Comparison of ENCODE assay signal across 15 mouse cellular contexts in genomic region chr15:97890017-97890416, GRCm38 (mm10). TPM values are rescaled to one million over a fixed set of nuclear protein-coding genes. Genes with fewer than 3 reads are reported as not detected.
DNase-seq lines count a peak whose midpoint lies in the region; ATAC-seq and TF ChIP-seq lines count a peak whose summit lies in the region.
"Had no signal": no experiment of that assay in that cellular context is flagged by ENCODE, and none has a peak within 500 bp of the region (broad histone marks: within the 10 kb centered on the region; RNA-seq: fewer than 3 reads in every experiment).

No protein-coding gene starts in this region.

- no peak overlapping the region for H3K4me3 ChIP-seq in heart, embryonic 12.5 days
- no peak overlapping the region for H3K4me3 ChIP-seq in midbrain, postnatal 0 days (ENCODE audit: low read depth, low read length)
- no peak overlapping the region for H3K4me3 ChIP-seq in midbrain, embryonic 11.5 days (ENCODE audit: low read depth, low read length)
- no peak overlapping the region for H3K4me3 ChIP-seq in forebrain, embryonic 16.5 days (replicated peaks; ENCODE audit: low read length)
- H3K4me3 ChIP-seq in hindbrain, embryonic 14.5 days (replicated peaks; ENCODE audit: low read length): no peak overlapping the region
- H3K4me3 ChIP-seq: forebrain, embryonic 12.5 days; left cerebral cortex, adult 2 months; liver, embryonic 13.5 days; myocyte had no signal

- H3K9me3 ChIP-seq in heart, embryonic 12.5 days (replicated peaks): no peaks in the 10 kb centered on the region
- H3K9me3 ChIP-seq in midbrain, postnatal 0 days (ENCODE audit: low read length): no peaks in the 10 kb centered on the region
- H3K9me3 ChIP-seq in midbrain, embryonic 11.5 days (ENCODE audit: control insufficient read depth, low read length): no peaks in the 10 kb centered on the region
- no peaks in the 10 kb centered on the region for H3K9me3 ChIP-seq in forebrain, embryonic 16.5 days (ENCODE audit: control insufficient read depth, low read length)
- no peaks in the 10 kb centered on the region for H3K9me3 ChIP-seq in hindbrain, embryonic 14.5 days (ENCODE audit: control insufficient read depth, low read length)
- H3K9me3 ChIP-seq: forebrain, embryonic 12.5 days; liver, embryonic 13.5 days had no signal

- H3K4me1 ChIP-seq in heart, embryonic 12.5 days (replicated peaks): 0 out of 2 replicates have a peak, but pooled peaks cover 4% of the 10 kb centered on the region
- no peaks in the 10 kb centered on the region for H3K4me1 ChIP-seq in midbrain, postnatal 0 days (ENCODE audit: insufficient read depth, low read length)
- H3K4me1 ChIP-seq in midbrain, embryonic 11.5 days (ENCODE audit: control insufficient read depth, insufficient read depth, low read length): 0 out of 2 replicates have a peak, but pooled peaks cover 4% of the 10 kb centered on the region
- no peaks in the 10 kb centered on the region for H3K4me1 ChIP-seq in forebrain, embryonic 16.5 days (replicated peaks; ENCODE audit: control insufficient read depth, insufficient read depth, low read length)
- no peaks in the 10 kb centered on the region for H3K4me1 ChIP-seq in hindbrain, embryonic 14.5 days (replicated peaks; ENCODE audit: control insufficient read depth, insufficient read depth, low read length)

- no peak for TF ChIP-seq CTCF in midbrain, postnatal 0 days (IDR thresholded peaks at IDR 0.05)

- H3K4me2 ChIP-seq in heart, embryonic 12.5 days: no peak overlapping the region
- no peak overlapping the region for H3K4me2 ChIP-seq in midbrain, postnatal 0 days (ENCODE audit: low read depth, low read length, poor library complexity, severe bottlenecking)
- H3K4me2 ChIP-seq in midbrain, embryonic 11.5 days: no peak overlapping the region
- H3K4me2 ChIP-seq in forebrain, embryonic 16.5 days (ENCODE audit: low read length): no peak overlapping the region
- no peak overlapping the region for H3K4me2 ChIP-seq in hindbrain, embryonic 14.5 days (replicated peaks)
- H3K4me2 ChIP-seq: forebrain, embryonic 12.5 days; liver, embryonic 13.5 days had no signal

- WGBS in heart, embryonic 12.5 days: 62% methylated on average over 11 of the region's 11 CpGs
- 47% methylated on average over 11 of the region's 11 CpGs for WGBS in midbrain, postnatal 0 days
- 57% methylated on average over 11 of the region's 11 CpGs for WGBS in midbrain, embryonic 11.5 days
- 47% methylated on average over 11 of the region's 11 CpGs for WGBS in forebrain, embryonic 16.5 days
- WGBS in hindbrain, embryonic 14.5 days: 64% methylated on average over 11 of the region's 11 CpGs

- ATAC-seq in heart, embryonic 12.5 days (ENCODE audit: insufficient number of reproducible peaks, low FRiP score): no peak
- ATAC-seq in midbrain, postnatal 0 days (ENCODE audit: low FRiP score): no peak
- no peak for ATAC-seq in midbrain, embryonic 11.5 days (ENCODE audit: low FRiP score)
- no peak for ATAC-seq in forebrain, embryonic 16.5 days
- no peak for ATAC-seq in hindbrain, embryonic 14.5 days (ENCODE audit: low FRiP score)

- H3K27ac ChIP-seq in heart, embryonic 12.5 days (ENCODE audit: poor library complexity, severe bottlenecking): no peak overlapping the region
- H3K27ac ChIP-seq in midbrain, postnatal 0 days (ENCODE audit: low read depth, low read length): no peak overlapping the region
- H3K27ac ChIP-seq in midbrain, embryonic 11.5 days (ENCODE audit: low read depth, low read length): no peak overlapping the region
- H3K27ac ChIP-seq in forebrain, embryonic 16.5 days (ENCODE audit: low read length): no peak overlapping the region
- no peak overlapping the region for H3K27ac ChIP-seq in hindbrain, embryonic 14.5 days
- H3K27ac ChIP-seq: forebrain, embryonic 12.5 days; kidney, postnatal 0 days; left cerebral cortex, adult 2 months; liver, embryonic 13.5 days; macrophage had no signal

- no peaks in the 10 kb centered on the region for H3K36me3 ChIP-seq in heart, embryonic 12.5 days
- H3K36me3 ChIP-seq in midbrain, postnatal 0 days (ENCODE audit: insufficient read depth, low read length): no peaks in the 10 kb centered on the region
- H3K36me3 ChIP-seq in midbrain, embryonic 11.5 days (ENCODE audit: control insufficient read depth, insufficient read depth, low read length): no peaks in the 10 kb centered on the region
- H3K36me3 ChIP-seq in forebrain, embryonic 16.5 days (ENCODE audit: control insufficient read depth, insufficient read depth): no peaks in the 10 kb centered on the region
- H3K36me3 ChIP-seq in hindbrain, embryonic 14.5 days (replicated peaks; ENCODE audit: control insufficient read depth, insufficient read depth): no peaks in the 10 kb centered on the region
- H3K36me3 ChIP-seq: forebrain, embryonic 12.5 days; liver, embryonic 13.5 days had no signal

- peaks cover 17% of the 10 kb centered on the region; the same call in 1 of the 2 replicates for H3K27me3 ChIP-seq in heart, embryonic 12.5 days (replicated peaks)
- no peaks in the 10 kb centered on the region for H3K27me3 ChIP-seq in midbrain, postnatal 0 days (ENCODE audit: insufficient read depth, low read length)
- H3K27me3 ChIP-seq in midbrain, embryonic 11.5 days (ENCODE audit: control insufficient read depth, insufficient read depth, low read length): no peaks in the 10 kb centered on the region
- no peaks in the 10 kb centered on the region for H3K27me3 ChIP-seq in forebrain, embryonic 16.5 days (replicated peaks; ENCODE audit: control insufficient read depth, insufficient read depth, low read length)
- no peaks in the 10 kb centered on the region for H3K27me3 ChIP-seq in hindbrain, embryonic 14.5 days (ENCODE audit: control insufficient read depth, insufficient read depth, low read length)
- H3K27me3 ChIP-seq: forebrain, embryonic 12.5 days had no signal

- DNase-seq in heart, adult 18-20 months: peak; percentile 52 to 56
- peak; percentile 21 for DNase-seq in midbrain, postnatal 0 days (ENCODE audit: low spot score)
- no peak for DNase-seq in midbrain, embryonic 11.5 days (ENCODE audit: low spot score, missing footprints)
- peak; percentile 62 for DNase-seq in heart, postnatal 4 days
- no peak for DNase-seq in hindbrain, embryonic 14.5 days (ENCODE audit: low spot score)
- DNase-seq: cerebellum, adult 11 months; liver, embryonic 13.5 days; thymus, postnatal 25 days had no signal

- H3K9ac ChIP-seq in heart, embryonic 12.5 days: no peak overlapping the region
- H3K9ac ChIP-seq in midbrain, postnatal 0 days (replicated peaks; ENCODE audit: low read length, poor library complexity, severe bottlenecking): no peak overlapping the region
- no peak overlapping the region for H3K9ac ChIP-seq in midbrain, embryonic 11.5 days (ENCODE audit: low read length)
- H3K9ac ChIP-seq in forebrain, embryonic 16.5 days (replicated peaks; ENCODE audit: low read depth, low read length): no peak overlapping the region
- H3K9ac ChIP-seq in hindbrain, embryonic 14.5 days: no peak overlapping the region
- H3K9ac ChIP-seq: forebrain, embryonic 12.5 days; liver, embryonic 13.5 days had no signal

RNA-seq across cellular contexts. Expression of gene Vdr, which starts 20.4 kb away (rescaled TPM):
- total RNA-seq in heart, adult 18-20 months (2021): 1 to 10 TPM; 2.4 to 3.4 TPM
- polyA plus RNA-seq in heart, embryonic 12.5 days (2016; fragmentation: Nextera tagmentation; extraction: Ambion mirVana): 1.4 and 1.6 TPM in 2 replicates
- 0.09 and 0.27 TPM in 2 replicates for total RNA-seq in midbrain, postnatal 0 days (2014; rRNA removed)
- 0.12 and 0.22 TPM in 2 replicates for polyA plus RNA-seq in midbrain, postnatal 0 days (2015; fragmentation: Nextera tagmentation; extraction: Ambion mirVana)
- polyA plus RNA-seq in midbrain, embryonic 11.5 days (2014; fragmentation: Nextera tagmentation; extraction: Ambion mirVana): 0.10 and 0.38 TPM in 2 replicates
- total RNA-seq in heart, postnatal 4 days (2021): 1 to 10 TPM; 2.8 to 3.0 TPM
- polyA plus RNA-seq in forebrain, embryonic 16.5 days (2015; fragmentation: Nextera tagmentation; extraction: Ambion mirVana): 0.20 TPM in 1 of 2 replicates, not detected in the other
- polyA plus RNA-seq in hindbrain, embryonic 14.5 days (2014; fragmentation: Nextera tagmentation; extraction: Ambion mirVana): 0.08 and 0.27 TPM in 2 replicates

RNA-seq across cellular contexts. Expression of gene Hdac7, which starts 45.7 kb away (rescaled TPM):
- total RNA-seq in heart, adult 18-20 months (2021): 10 to 100 TPM; 19.3 to 26.3 TPM
- polyA plus RNA-seq in heart, embryonic 12.5 days (2016; fragmentation: Nextera tagmentation; extraction: Ambion mirVana): 27.4 and 27.8 TPM in 2 replicates
- total RNA-seq in midbrain, postnatal 0 days (2014; rRNA removed): 22.4 and 24.2 TPM in 2 replicates
- 28.7 and 29.2 TPM in 2 replicates for polyA plus RNA-seq in midbrain, postnatal 0 days (2015; fragmentation: Nextera tagmentation; extraction: Ambion mirVana)
- polyA plus RNA-seq in midbrain, embryonic 11.5 days (2014; fragmentation: Nextera tagmentation; extraction: Ambion mirVana): 14.6 and 16.7 TPM in 2 replicates
- total RNA-seq in heart, postnatal 4 days (2021): 10 to 100 TPM; 51.6 to 52.0 TPM
- polyA plus RNA-seq in forebrain, embryonic 16.5 days (2015; fragmentation: Nextera tagmentation; extraction: Ambion mirVana): 21.7 and 31.1 TPM in 2 replicates
- polyA plus RNA-seq in hindbrain, embryonic 14.5 days (2014; fragmentation: Nextera tagmentation; extraction: Ambion mirVana): 23.7 and 28.0 TPM in 2 replicates

Comparison
In these comparisons a context has a peak if more than half of its experiments do, and no peak if none do; other contexts are left out.
1. DNase-seq: peak in heart, adult 18-20 months (2 of 2), midbrain, postnatal 0 days (single experiment) and heart, postnatal 4 days (single experiment); none in midbrain, embryonic 11.5 days (single experiment) and hindbrain, embryonic 14.5 days (single experiment).